Mouse (Mus musculus) kidney, adult 18-20 months (tissue): Measurements from ENCODE around the gene Cyp46a1.

Source experiments
- DNase-seq: peaks from one replicate; pipeline ENCODE4 v3.0.0; 2021

Gene Cyp46a1

GRCm38 (mm10) chr12:108410416-108411208 is 76.4 kb downstream of the Cyp46a1 start:
- no peak for DNase-seq
